Mouse (Mus musculus) liver, embryonic 14.5 days (tissue): ENCODE results near the gene Fes.

Source experiments
- CTCF ChIP-seq: IDR thresholded peaks from 2 replicates; pipeline ENCODE4 v1.5.1; 2016; ENCODE audit warnings: antibody characterized with exemption, low read depth, control low read depth
- EP300 ChIP-seq: IDR thresholded peaks from 2 replicates; pipeline ENCODE4 v1.6.1; 2016; ENCODE audit warnings: antibody characterized with exemption, low read depth

DNA sequence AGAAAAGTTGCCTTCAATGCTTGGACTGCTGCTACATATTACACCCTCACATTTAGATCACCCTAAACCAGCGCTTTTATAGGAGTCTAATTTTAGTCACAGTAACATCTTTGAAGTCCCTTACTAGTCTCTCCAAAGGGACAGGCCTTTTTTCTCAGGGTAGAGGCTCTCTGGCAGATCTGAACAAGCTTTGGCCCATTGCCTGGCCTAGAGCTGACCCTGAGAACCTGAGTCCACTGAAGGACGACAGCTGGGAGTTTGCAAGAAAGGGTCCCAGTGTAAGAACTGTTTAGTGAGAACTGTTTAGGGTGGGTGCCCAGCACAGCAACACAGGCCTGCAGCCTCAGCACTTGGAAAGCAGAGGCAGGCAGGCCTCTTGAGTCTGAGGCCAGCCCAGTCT lies 22.0 kb downstream of the Fes start:
- TF ChIP-seq CTCF (no peak), EP300 (no peak)
